Mouse (Mus musculus) thymus, postnatal 10 days (tissue): ENCODE measurements around the gene 2210016L21Rik.

Experiments
- DNase-seq, 2 experiments: peaks; one replicate each; pipeline ENCODE4 v3.0.0; 2021; ENCODE audit warnings: low spot score in 2 of 2

Gene 2210016L21Rik

DNA sequence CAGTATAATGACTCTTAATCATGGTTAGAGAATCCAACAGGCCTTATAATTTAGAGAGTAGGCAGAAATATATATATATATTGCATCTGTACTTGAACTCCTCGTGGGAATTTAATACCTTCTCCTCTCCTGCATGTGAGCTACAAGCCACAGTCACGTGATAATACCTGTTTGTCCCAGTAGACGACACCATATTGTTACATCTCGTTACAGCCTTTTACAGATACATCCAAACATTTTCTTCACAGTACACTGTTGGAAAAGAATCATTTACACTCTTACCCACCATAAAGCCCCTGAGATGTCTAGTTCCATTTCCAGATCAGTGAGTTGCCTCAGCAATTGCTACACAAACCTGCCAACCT, 790 bp downstream of the 2210016L21Rik start:
- DNase-seq, result no peak

DNA sequence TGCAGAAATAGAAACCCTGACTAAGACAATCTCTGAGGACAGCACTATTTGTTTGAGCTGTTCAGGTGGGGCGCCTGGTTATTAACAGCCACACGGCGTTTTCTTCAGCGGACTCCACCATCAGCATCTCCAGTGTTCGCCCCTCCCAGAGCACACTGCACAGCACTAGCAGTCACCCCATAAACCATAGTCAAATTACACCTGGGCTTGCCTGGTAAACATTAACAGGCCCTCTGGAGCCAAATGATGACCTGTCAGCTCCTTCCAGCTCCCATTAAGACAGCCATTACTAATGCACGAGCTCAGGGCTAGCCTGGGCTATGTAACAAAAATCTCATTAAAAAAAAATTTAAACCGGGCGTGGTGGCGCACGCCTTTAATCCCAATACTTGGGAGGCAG, 3.1 kb downstream of the 2210016L21Rik start:
- DNase-seq, result no peak

DNA sequence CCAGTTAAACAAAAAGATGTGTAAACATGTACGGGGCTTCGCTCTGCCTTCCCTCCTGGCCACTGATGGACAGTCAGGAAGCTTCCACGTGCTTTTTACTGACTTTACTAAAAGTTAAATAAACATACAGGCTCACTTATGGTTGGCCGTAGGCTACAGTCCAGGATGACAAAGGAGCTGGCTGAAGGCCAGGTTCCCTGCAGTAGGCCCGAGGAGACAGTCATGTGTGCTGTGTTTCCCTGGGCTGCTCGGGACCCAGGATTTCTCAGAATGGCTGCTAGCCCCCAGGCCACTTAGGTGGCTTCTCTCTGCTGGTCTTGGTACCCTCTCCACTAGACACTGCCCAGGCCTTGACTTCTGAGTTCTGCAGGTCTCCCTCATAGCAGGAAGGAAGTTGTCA, 6.9 kb downstream of the 2210016L21Rik start:
- DNase-seq, result no peak

DNA sequence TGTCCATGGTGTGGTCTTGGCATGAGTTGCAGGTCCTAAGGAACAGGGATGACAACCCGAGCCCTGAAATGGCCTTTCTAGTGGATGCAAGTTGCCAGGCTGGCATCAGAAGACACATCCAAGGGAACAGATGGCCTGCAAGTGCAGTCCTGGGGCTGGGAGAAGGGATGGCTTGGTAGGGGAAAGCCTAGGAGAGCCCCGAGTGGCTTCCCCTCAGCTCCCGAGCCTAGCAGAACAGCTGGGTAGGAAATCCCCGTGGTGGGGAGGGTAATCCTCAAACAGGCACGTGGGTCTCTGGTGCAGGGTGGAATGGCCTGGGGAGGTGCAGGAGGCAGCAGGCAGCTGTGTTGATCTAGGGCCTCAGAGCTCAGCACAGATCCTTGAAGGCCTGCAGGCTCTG, 7.4 kb downstream of the 2210016L21Rik start:
- no peak for DNase-seq

DNA sequence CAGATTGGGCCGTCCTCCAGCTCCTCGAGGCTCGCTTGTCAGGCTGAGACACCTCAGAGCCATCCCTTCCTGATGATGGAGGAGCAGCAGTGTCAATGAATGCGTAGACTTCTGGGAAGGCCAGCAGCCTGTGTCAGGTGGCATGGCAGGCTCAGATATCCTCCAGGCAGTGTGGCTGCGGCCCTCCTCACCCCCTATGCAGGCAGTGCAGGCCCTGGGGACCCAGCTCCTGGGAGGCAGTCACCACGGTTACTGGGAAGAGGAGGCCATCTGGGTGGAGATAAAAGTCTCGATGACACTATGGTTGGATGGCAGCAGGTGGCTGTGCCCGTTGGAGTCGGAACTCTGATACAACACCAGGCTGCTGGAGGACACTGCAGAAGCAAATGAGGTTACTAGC, 7.9 kb downstream of the 2210016L21Rik start:
- no peak for DNase-seq

DNA sequence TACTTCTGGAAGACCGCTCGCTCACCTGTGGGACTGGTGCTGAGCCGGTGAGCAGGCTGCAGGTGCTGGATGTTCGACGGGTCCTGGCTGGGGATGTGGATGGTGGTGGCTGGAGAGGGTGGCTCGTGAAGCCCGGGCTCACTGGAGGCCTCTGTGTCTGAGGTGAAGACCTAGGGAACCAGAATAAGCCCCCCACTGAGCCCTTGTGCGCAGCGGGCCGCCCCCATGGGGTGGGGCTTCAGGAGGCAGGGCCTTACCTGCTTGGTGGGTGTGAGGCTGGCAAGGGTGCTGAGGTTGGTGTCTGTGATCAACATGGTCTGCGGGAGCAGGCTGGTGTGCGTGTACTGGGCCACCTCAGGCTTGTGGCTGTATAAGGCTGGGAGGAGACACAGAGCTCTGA, 8.7 kb downstream of the 2210016L21Rik start:
- DNase-seq, result no peak

DNA sequence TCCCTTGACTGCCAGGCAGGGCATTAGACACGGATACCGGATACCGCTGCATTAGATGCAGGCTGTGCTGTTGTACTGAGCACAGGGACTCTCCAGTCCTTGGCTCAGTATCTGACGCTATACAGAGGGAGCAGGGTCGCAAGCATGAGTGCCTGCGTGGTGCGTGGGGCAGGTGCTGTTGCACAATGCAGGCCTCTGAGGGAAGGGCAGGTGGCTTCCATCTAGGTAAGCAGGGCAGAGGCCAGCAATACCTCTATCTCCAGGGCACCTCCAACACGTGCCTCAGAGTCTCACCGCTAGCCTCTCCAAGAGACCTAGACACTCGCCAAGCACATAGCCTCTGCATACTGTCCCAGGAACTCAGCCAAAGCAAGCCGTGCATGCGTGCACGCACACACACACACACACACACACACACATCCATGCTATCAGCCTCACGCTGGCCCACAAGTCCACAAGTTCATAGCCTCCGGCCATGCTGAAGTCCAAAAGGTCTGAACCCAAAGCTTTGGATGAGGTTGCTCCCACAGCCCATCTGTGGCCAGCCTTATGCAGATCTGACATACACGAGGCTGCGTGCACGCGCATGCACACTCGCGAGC, 9.4 kb downstream of the 2210016L21Rik start:
- DNase-seq, result no peak

DNA sequence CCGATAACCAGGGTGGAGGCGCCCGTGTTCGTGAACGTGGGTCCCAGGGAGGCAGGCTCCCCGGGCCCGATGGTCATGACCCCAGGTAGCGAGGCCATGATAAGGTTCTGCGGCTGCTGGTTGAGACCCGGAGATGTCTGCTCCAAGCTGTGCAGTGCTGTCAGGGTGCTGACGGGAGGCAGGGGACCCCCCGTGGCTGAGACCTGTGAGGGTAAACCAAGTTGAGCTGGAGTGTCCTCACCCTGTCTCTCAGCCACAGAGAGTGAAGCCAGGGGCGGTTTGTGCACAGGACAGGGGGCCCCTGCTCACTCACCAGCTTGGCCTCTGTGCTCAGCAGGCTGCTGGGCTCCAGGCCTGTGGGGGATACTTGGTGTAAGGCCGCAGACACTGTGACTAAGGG, 11.4 kb downstream of the 2210016L21Rik start:
- no peak for DNase-seq

DNA sequence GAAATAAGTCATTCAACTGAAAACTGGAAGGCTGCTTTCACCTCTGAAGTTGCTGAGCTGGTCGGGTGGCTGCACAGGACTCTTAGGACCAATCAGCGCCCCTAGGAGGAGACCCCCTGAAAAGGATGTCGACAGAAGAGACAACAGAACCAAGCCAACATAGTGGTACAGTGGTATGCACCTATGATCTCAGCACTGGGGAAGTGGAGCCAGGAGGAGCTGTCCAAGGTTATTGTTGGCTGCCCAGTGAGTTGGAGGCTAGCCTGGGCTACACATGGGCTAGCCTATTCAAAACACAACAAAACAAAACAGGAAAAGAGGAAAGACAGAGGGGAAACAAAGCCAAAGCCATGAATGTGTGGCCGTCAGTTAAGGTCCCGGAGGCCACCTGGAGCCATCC, 16.1 kb downstream of the 2210016L21Rik start:
- DNase-seq, result no peak

DNA sequence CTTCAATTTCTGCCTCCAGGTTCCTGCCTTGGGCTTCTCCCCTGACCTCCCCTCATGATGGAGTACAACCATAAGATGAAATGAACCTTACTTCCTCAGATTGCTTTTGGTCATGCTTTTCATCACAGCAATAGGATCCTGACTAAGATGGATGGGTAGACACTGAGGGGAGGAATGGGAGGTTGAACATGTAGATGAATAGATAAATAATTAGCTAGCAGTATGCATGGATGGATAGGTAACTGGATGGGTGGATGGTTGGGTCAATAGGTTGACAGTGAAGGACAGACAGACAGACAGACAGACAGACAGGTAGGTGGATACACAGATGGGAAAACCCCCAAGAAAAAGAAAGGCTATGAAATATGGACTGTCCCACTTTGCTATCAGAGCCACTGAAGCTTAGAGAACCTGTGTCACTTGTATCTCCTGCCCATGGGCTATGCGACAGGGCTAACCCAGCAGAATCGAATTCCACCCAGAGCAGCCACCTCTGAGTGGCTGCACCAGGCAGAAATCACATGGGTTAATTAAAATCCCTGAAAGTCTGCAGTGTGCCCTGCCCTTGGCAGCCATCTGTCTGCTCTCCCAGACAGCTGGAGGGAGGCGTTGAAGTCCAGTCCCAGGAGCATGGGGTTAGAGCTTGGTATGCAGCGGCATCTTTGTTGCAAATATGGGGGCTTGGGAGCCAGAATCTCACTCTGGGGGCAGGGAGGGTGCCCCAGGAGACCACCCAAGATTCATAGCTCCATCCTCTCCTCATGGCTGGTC, 19.8 kb downstream of the 2210016L21Rik start:
- DNase-seq, result no peak

DNA sequence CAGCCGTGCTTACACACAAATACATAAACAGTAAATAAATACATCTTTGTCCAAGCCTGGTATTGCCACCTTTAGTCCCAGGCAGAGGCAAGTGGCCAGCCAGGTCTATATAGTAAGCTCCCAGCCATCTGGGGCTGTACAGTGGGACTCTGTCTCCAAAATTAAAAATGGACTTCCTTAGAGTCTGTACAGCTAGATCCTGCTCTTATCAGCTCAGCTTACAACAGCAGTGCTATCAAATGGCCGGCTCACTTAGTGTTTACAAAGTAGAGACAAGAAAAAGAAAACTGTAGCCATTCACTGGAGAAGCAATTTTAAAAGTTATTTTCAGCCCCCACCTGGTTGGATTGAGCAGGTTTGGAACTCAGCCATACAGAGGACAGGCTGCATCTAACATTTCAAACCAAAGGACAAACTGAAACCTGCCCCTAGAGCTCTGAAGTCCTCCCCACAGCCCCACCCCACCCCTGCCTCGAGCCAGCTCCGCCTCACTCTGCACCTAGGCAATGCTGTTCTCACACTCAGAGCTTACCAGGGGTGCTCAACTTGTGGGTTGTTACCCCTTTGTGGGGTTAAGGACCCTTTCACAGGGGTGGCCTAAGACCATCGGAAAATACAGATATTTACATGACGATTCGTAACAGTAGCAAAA, 22.5 kb downstream of the 2210016L21Rik start:
- DNase-seq, result no peak

DNA sequence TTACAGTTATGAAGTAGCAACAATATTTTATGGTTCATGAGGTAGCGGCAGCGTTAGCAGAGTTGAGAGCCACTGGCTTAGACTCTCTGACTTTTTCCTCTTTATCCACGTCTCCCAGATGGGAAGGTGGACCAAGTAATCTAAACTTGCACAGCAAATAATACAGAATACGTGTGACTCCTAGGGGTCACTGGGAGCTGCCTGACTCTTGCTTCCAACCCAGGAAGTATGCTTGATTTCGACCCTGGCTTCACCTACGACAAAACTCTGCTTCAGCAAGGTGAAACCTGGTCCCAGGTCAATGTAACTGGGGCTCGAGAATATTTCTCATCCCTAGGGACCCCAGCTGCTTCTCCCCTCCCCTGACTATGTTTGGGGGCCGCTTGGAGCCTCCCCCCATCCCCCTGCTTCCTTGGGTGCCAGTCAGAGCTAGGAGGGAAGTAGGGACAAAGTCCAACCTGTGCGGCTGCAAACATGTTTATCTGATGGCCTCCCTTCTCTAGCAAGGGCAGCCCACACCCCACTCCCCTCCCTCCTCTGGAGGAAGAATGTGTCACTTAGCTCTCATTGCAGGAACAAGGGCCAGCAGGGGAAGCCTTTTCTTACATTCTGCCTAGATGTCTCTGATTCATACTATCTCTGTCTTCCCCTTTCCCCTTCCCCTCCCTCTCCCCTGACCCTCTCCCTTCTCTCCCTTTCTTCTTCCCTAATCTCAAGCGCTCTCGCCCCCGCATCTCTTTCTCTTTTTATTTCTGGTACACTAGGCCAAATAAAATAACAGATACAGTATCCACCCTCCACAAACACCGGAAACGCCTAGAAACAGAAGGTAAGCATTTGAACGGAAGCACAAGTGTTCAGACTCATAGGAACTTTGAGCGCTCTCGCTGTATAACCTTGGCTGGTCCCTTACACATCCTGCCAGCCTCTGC, 23.3 kb downstream of the 2210016L21Rik start:
- DNase-seq, result no peak

DNA sequence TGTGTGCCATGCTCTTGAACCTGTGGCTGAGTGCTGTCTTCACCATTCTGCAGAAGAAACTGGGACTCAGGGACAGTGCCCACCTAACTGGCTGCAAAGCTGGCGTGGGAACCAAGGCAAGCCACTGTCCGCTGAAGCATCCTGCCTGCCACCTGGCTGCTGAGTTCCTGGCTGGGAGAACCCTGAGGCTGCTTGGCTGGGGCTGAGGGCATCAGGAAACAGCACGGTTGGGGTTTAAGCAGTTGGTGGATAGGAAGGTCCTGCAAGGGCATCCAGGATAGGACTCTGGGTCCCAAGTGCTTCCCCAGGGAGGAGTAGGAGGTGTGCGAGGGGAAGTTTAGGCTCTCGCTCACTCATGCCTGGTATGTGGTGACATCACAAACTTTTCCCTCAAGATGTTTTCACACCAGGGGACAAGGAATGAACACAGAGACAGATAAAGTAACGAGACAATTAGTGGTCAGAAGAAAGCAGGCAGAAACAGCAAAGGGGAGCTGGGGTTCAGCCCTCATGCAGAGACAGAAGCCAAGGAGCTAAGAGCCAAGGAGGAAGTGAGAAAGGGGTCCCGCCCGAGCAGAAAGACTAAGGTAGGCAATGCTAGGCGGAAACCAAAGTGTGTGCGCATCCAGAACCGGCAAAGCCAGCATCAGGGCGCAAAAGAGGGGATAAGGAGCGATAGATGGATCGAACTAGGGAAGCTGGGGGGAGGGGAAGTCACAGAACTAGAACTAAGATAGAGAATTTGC, 25.7 kb downstream of the 2210016L21Rik start:
- no peak for DNase-seq

DNA sequence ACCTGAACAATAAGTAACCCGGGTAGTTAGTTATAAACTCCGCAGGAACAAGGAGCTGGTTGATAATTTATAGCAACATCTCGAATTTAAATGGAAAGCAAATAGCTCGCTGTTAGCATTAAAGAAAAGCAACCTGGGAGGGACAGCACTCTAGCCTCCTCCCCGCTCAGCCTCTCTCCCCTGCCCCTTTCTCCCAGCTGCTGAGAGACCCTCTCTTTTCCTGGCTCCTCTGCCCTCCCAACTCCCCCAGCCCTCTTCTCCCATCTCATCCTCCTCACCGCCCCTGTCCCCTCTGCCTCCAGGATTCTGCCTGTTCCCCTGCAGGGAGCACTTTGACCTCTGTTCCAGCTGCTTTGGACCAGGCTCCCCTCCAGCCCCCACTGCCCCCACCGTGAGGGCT, 26.7 kb downstream of the 2210016L21Rik start:
- no peak for DNase-seq

DNA sequence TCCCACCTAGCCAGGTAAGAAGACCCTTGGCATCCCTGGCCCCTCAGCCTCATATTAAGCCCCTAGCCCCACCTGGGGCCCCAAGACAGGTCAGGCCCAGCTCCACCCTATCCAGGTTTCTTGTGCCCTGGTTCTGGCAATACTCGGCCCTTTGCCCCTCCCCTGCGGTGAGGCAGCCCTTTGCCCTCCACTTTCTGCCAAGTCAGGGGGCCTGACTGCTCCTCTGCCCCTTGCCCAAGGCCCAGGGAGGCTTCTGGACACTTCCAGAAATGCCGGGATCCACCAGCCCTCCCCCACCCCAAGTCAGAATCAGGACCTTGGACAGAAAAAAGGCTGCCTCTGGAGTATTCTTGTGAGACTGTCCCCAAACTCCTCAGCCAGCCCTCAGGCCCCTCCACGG, 27.1 kb downstream of the 2210016L21Rik start:
- no peak for DNase-seq

DNA sequence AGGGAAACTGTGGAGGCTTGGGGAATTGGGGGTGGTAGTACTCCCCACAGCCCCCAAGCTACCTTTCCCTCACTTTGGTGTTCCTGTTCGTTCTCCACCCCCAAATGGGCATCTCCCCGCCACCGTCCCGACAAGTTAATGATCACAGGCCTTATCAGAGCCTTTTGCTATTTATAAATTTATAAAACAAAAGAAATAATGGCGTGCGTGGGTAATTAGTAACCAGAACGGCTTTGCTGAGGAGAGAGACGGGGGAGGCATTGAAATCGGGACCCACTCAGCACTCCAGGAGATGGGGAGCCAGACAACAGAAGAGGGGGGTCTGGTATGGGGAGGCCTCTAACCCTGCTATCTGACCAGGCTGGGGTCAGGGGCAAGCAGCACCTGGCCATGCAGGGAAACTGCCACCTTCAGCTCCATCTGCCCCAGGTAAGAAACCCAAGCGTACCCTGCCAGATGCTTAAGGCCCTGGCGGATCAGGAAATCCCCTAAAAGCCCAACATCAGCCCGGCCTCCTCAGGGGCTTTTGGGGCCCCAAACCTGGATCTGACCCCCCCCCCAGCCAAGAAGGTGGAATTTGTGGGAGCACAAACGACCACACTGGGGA, 27.8 kb downstream of the 2210016L21Rik start:
- no peak for DNase-seq

DNA sequence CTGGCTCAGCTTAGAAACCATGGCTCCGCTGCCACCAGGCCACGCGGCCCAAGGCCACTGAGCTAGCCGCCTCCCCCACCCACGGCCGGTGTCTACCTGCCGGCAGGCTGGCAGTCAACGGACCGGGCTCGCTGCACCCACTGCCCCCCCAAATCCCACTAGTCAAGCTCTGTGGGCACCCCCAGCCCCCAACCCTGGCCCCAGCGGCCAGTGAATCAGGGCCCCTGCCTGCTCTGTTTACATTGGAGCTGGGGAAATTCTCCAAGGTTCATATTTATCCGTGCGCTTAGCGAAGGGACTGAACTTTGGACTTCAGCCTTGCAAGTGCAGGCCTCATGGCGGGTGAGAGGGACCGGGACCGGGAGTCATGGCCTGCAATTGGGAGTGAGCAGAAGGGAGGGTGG, 28.9 kb downstream of the 2210016L21Rik start, which contains the start of gene Hnf1a:
TSS of gene Hnf1a (minus strand) at position 271 of the 404 bp plus-strand sequence.
- DNase-seq, result no peak

DNA sequence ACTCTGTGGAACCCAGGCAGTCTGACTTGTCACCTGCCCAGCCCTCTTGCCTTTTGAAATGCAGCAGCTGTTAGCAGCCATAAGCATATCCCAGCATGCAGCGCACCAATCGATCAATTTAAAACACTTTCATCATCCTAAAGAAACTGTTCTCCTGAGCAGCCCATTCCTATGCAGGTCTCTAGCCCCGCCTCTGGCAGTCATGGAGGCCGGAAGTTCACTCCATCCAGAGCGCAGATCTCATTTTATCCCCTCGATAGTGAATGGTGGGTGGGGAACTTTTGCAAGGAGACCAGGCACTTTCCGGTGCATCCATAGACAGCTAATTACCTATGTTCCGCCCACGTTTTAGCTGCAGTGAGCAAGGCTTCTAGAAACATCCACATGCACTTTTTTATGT, 30.2 kb downstream of the 2210016L21Rik start:
- DNase-seq, result no peak

DNA sequence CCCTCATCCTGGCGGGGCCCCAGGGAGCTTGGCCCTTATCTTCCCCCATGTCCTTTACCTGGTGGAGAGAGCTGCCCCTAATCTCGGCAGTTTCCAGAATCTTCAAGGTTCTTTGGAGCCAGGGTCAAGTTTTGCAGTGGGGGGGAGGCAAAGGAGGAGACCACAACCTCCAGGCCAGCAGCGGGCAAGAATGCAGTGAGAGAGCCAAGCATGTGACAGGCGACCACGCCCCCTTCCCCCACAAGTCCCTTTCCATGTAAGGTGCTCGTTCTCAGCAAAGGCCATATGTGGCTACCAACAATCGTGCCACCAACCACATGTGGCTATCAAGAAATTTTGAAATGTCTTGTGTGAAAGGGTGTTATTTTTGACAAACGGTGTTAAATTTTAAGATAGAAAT, 31.2 kb downstream of the 2210016L21Rik start:
- DNase-seq, result no peak

DNA sequence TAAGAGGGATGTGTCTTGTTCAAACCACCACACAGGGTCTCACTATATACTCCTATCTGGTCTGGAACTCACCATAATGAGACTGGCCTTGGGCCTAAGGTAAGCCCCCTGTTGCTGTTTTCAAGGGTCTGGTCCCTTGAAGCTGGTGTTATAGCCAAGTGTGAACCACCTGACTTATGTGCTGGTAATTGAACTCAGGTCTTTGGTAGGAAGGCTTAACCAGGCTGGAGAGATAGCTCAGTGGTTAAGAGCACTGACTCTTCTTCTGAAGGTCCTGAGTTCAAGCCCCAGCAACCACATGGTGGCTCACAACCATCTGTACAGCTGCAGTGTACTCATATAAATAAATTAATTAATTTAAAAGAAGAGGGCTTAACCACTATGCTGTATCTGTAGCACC, 35.0 kb downstream of the 2210016L21Rik start:
- DNase-seq, result no peak

DNA sequence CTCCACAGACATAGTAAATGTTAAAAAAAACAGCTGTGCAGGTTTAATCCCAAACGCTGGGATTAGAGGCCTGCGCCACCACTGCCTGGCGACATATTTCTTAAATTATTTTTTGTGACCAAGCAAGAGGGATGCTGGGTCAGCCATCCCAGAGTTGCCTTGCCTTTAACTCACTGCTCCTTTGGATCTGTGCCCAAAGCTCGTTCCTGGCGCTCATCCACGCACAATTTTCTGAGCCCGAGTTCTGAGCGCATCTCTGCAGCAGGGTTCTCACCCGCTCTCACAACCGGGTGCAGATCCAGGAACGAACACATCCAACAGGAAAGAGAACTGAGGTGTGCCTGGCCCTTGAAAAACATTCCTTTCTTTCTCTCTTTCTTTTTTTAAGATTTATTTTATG, 36.5 kb downstream of the 2210016L21Rik start:
- DNase-seq, result no peak
